Mouse (Mus musculus) layer of hippocampus, adult 2 months (tissue): Measurements from ENCODE around the gene Atp6ap1l. TPM values are rescaled to one million over a fixed set of nuclear protein-coding genes. Genes with fewer than 3 reads are reported as not detected.
A peak's percentile ranks its signal among the peaks of the same experiment; 100 is the strongest.

Experiments used
- DNase-seq, 2 experiments: peaks; one replicate each; pipeline ENCODE4 v3.0.0; 2022; ENCODE audit warnings: low spot score in 2 of 2
- H3K27ac ChIP-seq: fragments of 200-600 bp; 2 replicates; pipeline ENCODE4 v1.8.1; 2022
- H3K4me3 ChIP-seq: fragments of 200-600 bp; 2 replicates; pipeline ENCODE4 v1.8.1; 2022; ENCODE audit warnings: mild to moderate bottlenecking
- CTCF ChIP-seq: fragments of 200-600 bp; conservative IDR thresholded peaks from 2 replicates; pipeline ENCODE4 v1.8.1; 2022; ENCODE audit warnings: antibody characterized with exemption, mild to moderate bottlenecking, moderate library complexity
- total RNA-seq, 2 experiments: library from RNA; stranded (reverse); gene quantifications; 2 replicates each; pipeline ENCODE4 v1.2.3; 2021

The Atp6ap1l gene
- total RNA-seq, 2 experiments from 2014 or later: 3.1 TPM

DNA sequence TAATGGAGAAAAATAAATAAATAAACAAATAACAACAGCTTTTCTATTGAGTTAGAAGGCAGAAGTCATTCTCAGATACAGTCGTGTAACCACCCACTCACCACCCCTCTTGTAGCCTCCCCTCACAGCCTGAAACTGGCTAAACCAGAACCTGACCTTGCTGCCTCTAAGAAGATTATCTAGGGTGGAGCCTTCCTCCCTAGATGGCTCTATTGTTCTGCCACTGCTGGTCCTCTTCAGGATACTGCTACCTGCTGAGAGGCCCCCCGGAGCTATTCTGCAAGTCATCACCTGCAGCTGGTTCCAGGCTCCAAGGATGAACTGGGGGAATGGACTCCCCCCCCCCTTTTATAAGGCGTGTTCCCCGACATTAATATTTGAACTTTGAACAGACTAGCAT is 36.0 kb downstream of the Atp6ap1l start:
- TF ChIP-seq CTCF: no peak
- H3K4me3 ChIP-seq: no peak overlapping the region
- DNase-seq: no peak
- no peak overlapping the region for H3K27ac ChIP-seq

GRCm38 (mm10) chr13:90862138-90862537 is 43.0 kb downstream of the Atp6ap1l start:
- Histone ChIP-seq H3K4me3 (no peak overlapping the region), H3K27ac (no peak overlapping the region)
- DNase-seq: no peak
- TF ChIP-seq CTCF: no peak

GRCm38 (mm10) chr13:90860888-90861431 is 44.2 kb downstream of the Atp6ap1l start:
- Histone ChIP-seq H3K4me3 (no peak overlapping the region), H3K27ac (no peak overlapping the region)
- DNase-seq: no peak
- no peak for TF ChIP-seq CTCF

DNA sequence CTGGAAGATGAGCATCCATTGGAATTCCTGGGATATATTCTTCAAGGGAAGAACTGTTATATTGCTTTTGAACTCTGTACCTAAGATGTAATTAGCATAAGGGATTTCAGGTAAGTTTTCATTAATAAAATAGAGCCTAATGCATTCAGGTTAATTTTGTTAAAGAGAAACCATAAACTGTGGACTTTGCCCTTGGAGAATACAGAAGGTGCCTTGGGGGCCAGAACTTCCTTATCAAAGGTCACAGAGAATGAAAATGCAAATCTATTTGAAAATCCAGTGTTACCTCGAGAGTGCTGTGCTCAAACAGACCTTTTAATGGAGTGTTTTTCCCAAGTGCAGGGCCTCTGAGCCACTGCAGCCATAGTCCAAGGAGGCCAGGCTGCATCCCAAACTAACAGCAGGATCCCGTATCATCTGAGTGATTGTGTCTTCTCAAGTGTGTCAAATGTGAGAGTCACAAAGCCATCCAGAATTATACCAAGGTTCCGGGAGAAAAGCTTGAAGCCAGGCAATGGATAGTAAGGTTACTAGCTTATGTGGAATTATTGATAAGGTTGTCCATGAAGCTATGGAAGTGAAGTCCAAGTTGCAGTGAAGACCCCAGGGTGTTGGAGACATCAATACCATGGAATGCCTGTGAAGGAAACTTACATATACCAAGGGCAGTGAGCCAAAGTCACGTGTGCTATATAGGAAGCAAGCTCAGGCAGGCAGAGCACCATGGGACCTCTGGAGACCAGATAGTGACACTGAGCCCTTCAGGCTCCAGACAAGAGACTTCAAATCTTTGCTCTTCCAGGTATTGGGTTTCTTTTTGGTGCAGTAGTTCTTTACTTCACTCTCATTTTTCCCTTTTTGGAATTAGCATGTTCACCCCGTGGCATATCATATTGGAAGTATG is 52.2 kb downstream of the Atp6ap1l start:
- no peak for TF ChIP-seq CTCF
- no peak overlapping the region for H3K4me3 ChIP-seq
- H3K27ac ChIP-seq: no peak overlapping the region
- DNase-seq: no peak

GRCm38 (mm10) chr13:90851795-90852194 is 53.4 kb downstream of the Atp6ap1l start:
- H3K4me3 ChIP-seq: no peak overlapping the region
- H3K27ac ChIP-seq: no peak overlapping the region
- TF ChIP-seq CTCF: no peak
- no peak for DNase-seq

DNA sequence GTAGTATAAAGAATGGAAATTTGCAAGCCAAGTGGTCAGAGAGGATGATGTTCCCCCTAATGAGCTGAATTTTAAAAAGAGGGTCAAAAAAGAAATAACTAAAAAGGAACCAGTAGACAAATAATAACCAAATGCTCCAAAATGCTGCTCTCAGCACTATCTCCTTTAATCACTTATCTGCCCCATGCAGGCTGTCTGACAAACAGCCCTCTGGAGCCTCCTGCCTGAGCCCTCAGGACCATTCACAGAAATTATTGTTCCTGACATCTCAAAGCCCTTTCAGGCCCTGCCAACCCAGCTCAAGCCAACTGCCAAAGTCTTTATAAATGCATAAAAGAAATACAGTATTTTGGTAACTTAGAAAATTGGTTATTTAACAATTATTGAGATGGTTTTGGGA is 61.0 kb downstream of the Atp6ap1l start:
- DNase-seq: no peak
- TF ChIP-seq CTCF: no peak
- Histone ChIP-seq H3K4me3 (no peak overlapping the region), H3K27ac (no peak overlapping the region)

- DNase-seq: no peak
- Histone ChIP-seq H3K27ac (no peak overlapping the region), H3K4me3 (no peak overlapping the region)
- TF ChIP-seq CTCF: no peak
Measured at GRCm38 (mm10) chr13:90843412-90843811, 61.7 kb downstream of the Atp6ap1l start.

- Histone ChIP-seq H3K27ac (no peak overlapping the region), H3K4me3 (no peak overlapping the region)
- no peak for DNase-seq
- TF ChIP-seq CTCF: no peak
Measured at GRCm38 (mm10) chr13:90841213-90841553, 64.0 kb downstream of the Atp6ap1l start.

GRCm38 (mm10) chr13:90840530-90841212 is 64.5 kb downstream of the Atp6ap1l start:
- no peak overlapping the region; the same call in 1 of the 2 replicates for H3K4me3 ChIP-seq
- peak; percentile 63 to 68 for DNase-seq
- TF ChIP-seq CTCF: peak; percentile 93
- no peak overlapping the region for H3K27ac ChIP-seq

GRCm38 (mm10) chr13:90833641-90834207 is 71.4 kb downstream of the Atp6ap1l start:
- Histone ChIP-seq H3K4me3 (no peak overlapping the region), H3K27ac (no peak overlapping the region)
- no peak for TF ChIP-seq CTCF
- DNase-seq: no peak

Other genes with a start within 250 kb of the Atp6ap1l start
- gene Rps23, start 17.6 kb upstream of the Atp6ap1l start, total RNA-seq: 100 to 1,000 TPM; 227 to 254 TPM